Mouse (Mus musculus) liver, adult 2 months (tissue): ENCODE results near the gene Ino80d. TPM values are rescaled to one million over a fixed set of nuclear protein-coding genes. Genes with fewer than 3 reads are reported as not detected.

Experiments used
- DNase-seq: peaks from one replicate; pipeline ENCODE4 v3.0.0-alpha.2; 2011; ENCODE audit warnings: low read depth, low spot score; ENCODE audit errors: extremely low read depth
- H3K27ac ChIP-seq: fragments of 200-500 bp; replicated peaks from 2 replicates; pipeline ENCODE4 v1.5.1; 2012; ENCODE audit warnings: low read depth, mild to moderate bottlenecking, control low read depth, inconsistent platforms, low read length; ENCODE audit not compliant: insufficient read depth
- H3K27me3 ChIP-seq: fragments of 200-500 bp; 2 replicates; pipeline ENCODE4 v1.6.1; 2012; ENCODE audit warnings: mild to moderate bottlenecking, moderate library complexity, low read length, inconsistent platforms; ENCODE audit not compliant: control insufficient read depth, insufficient read depth
- H3K36me3 ChIP-seq: fragments of 200-500 bp; 2 replicates; pipeline ENCODE4 v1.6.1; 2012; ENCODE audit warnings: low read length, inconsistent platforms; ENCODE audit not compliant: control insufficient read depth, insufficient read depth
- H3K4me1 ChIP-seq: fragments of 200-500 bp; 2 replicates; pipeline ENCODE4 v1.6.1; 2011; ENCODE audit warnings: low read length; ENCODE audit not compliant: control insufficient read depth, insufficient read depth
- H3K4me3 ChIP-seq: fragments of 200-500 bp; 2 replicates; pipeline ENCODE4 v1.5.1; 2011; ENCODE audit warnings: low read depth, mild to moderate bottlenecking, control low read depth, low read length, moderate library complexity; ENCODE audit not compliant: insufficient read depth
- H3K79me2 ChIP-seq: fragments of 200-500 bp; 2 replicates; pipeline ENCODE4 v1.6.1; 2012; ENCODE audit warnings: inconsistent platforms, mild to moderate bottlenecking, low read length, moderate library complexity; ENCODE audit not compliant: control insufficient read depth, insufficient read depth
- H3K9ac ChIP-seq: fragments of 200-500 bp; 2 replicates; pipeline ENCODE4 v1.6.1; 2012; ENCODE audit warnings: low read depth, mild to moderate bottlenecking, control low read depth, inconsistent platforms, low read length
- CTCF ChIP-seq: fragments of 200-500 bp; IDR thresholded peaks from 2 replicates; pipeline ENCODE4 v1.5.1; 2011; ENCODE audit warnings: low read depth, low read length, control low read depth
- POLR2A ChIP-seq: fragments of 200-500 bp; IDR thresholded peaks from 2 replicates; pipeline ENCODE4 v1.6.1; 2011; ENCODE audit warnings: low read length, control low read depth; ENCODE audit not compliant: insufficient read depth; ENCODE audit errors: extremely low read depth
- WGBS: fragments of 180-500 bp; shearing (Covaris S2); methylation state at CpG from one replicate; pipeline ENCODE4 v1.1.7; 2018; 5-methylcytosine and 5-hydroxymethylcytosine counted together
- polyA plus RNA-seq: library from polyadenylated mRNA; depleted of rRNA; stranded (reverse); fragments of >200 nt; gene quantifications from 2 replicates; pipeline ENCODE4 v1.2.3, GENCODE M21; 2012
- total RNA-seq: library from RNA; depleted of rRNA; stranded (reverse); fragments of >200 nt; gene quantifications from 2 replicates; pipeline ENCODE4 v1.2.3, GENCODE M21; 2014

Ino80d gene
- total and polyA plus RNA-seq, 2 experiments: 5.2 to 5.3 TPM

- 49% methylated on average over 6 of the region's 6 CpGs for WGBS
Observed at GRCm38 (mm10) chr1:63122005-63122404, 7.5 kb upstream of the Ino80d start.

DNA sequence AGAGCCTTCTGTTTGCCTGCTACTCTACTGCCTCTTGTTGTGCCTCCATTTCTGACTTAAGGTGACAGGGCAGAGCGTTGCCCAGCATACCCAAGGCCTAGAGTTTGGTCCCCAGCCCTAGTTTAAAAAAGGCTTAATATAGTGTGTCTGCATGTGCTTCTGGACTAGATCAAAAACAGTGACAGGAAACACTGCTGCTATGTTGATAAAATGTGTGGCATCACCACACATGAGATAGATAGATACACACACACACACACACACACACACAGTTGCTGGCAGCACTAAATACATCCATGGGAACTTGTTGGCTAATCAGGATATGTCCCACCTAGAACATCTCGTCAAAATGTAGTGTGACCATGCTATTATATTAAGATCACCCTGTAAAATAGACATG is 5.9 kb upstream of the Ino80d start:
- 99% methylated on average over 2 of the region's 2 CpGs for WGBS
- Histone ChIP-seq H3K4me3 (no peak overlapping the region), H3K79me2 (peaks cover 12% of the 10 kb centered on the region; the same call in 1 of the 2 replicates), H3K9ac (no peak overlapping the region), H3K4me1 (peaks cover 10% of the 10 kb centered on the region; the same call in 1 of the 2 replicates), H3K27ac (no peak overlapping the region), H3K27me3 (no peaks in the 10 kb centered on the region), H3K36me3 (peaks cover 38% of the 10 kb centered on the region)
- DNase-seq: no peak
- TF ChIP-seq CTCF (no peak), POLR2A (no peak)

More at GRCm38 (mm10) chr1:63122005-63122404, 7.5 kb upstream of the Ino80d start:
- DNase-seq: no peak
- no peak overlapping the region for H3K27ac ChIP-seq
- H3K9ac ChIP-seq: no peak overlapping the region
- TF ChIP-seq POLR2A: no peak
- no peak for TF ChIP-seq CTCF
- no peak overlapping the region for H3K4me3 ChIP-seq
- no peaks in the 10 kb centered on the region for H3K27me3 ChIP-seq
- H3K4me1 ChIP-seq: peaks cover 10% of the 10 kb centered on the region; the same call in 1 of the 2 replicates
- H3K79me2 ChIP-seq: peaks cover 7% of the 10 kb centered on the region; the same call in 1 of the 2 replicates
- H3K36me3 ChIP-seq: peaks cover 38% of the 10 kb centered on the region

- H3K4me1 ChIP-seq: peaks cover 10% of the 10 kb centered on the region; the same call in 1 of the 2 replicates
- peaks cover 12% of the 10 kb centered on the region; the same call in 1 of the 2 replicates for H3K79me2 ChIP-seq
- no peak for DNase-seq
- no peak overlapping the region for H3K9ac ChIP-seq
- 88% methylated on average over 4 of the region's 4 CpGs for WGBS
- no peak overlapping the region for H3K27ac ChIP-seq
- TF ChIP-seq POLR2A: no peak
- no peak for TF ChIP-seq CTCF
- no peak overlapping the region for H3K4me3 ChIP-seq
- H3K36me3 ChIP-seq: peaks cover 38% of the 10 kb centered on the region
- H3K27me3 ChIP-seq: no peaks in the 10 kb centered on the region
Observed at GRCm38 (mm10) chr1:63119675-63120074, 5.2 kb upstream of the Ino80d start.

DNA sequence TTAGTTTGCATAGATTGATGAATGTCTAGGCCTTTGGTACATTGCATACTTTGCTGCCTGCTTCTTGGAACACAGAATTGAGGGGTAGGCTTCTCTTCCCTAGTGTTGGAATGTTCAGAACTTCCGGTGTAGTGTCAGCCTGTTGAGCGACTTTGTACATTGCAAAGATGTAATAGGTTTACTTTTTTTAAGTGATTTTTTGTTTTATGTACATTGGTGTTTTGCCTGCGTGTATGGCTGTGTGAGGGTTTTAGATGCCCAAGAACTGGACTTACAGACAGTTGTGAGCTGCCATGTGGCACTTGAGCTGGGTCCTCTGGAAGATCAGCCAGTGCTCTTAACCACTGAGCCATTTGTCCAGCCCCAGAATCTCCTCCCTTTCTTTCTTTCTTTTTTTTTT is 1.1 kb upstream of the Ino80d start:
- WGBS: 3% methylated on average over 3 of the region's 3 CpGs
- Histone ChIP-seq H3K9ac (no peak overlapping the region; the same call in 1 of the 2 replicates), H3K79me2 (peaks cover 22% of the 10 kb centered on the region; the same call in 1 of the 2 replicates), H3K27ac (no peak overlapping the region), H3K4me3 (peak overlapping the region; percentile 90), H3K36me3 (peaks cover 21% of the 10 kb centered on the region), H3K27me3 (no peaks in the 10 kb centered on the region), H3K4me1 (peaks cover 5% of the 10 kb centered on the region)
- DNase-seq: peak; percentile 40
- TF ChIP-seq CTCF (no peak), POLR2A (no peak)

DNA sequence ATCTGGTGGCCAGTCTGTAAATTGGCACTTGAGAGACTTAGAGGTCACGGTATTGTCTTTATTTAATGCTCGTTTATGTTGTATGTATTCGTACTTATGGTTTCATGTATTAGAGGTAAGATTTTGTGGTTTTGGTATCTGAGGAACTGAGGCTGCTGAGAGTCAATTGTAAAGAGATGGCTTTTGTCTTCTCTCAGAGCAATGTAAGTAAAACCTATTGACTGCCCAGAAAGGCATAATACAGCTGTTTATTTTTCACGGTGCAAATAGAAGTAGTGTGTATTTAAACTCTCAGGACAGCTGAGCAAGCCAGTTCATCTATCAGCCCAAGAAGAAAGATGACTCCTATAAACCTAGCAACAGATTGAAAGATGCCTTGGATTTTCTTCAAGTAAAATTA is 629 bp upstream of the Ino80d start:
- Histone ChIP-seq H3K4me3 (peak overlapping the region; percentile 90; the same call in 1 of the 2 replicates), H3K27ac (no peak overlapping the region), H3K27me3 (no peaks in the 10 kb centered on the region), H3K36me3 (peaks cover 18% of the 10 kb centered on the region), H3K9ac (no peak overlapping the region), H3K79me2 (peaks cover 25% of the 10 kb centered on the region; the same call in 1 of the 2 replicates), H3K4me1 (peaks cover 5% of the 10 kb centered on the region)
- peak; percentile 56 for DNase-seq
- TF ChIP-seq CTCF: no peak
- no peak for TF ChIP-seq POLR2A
- 2% methylated on average over 4 of the region's 4 CpGs for WGBS

DNA sequence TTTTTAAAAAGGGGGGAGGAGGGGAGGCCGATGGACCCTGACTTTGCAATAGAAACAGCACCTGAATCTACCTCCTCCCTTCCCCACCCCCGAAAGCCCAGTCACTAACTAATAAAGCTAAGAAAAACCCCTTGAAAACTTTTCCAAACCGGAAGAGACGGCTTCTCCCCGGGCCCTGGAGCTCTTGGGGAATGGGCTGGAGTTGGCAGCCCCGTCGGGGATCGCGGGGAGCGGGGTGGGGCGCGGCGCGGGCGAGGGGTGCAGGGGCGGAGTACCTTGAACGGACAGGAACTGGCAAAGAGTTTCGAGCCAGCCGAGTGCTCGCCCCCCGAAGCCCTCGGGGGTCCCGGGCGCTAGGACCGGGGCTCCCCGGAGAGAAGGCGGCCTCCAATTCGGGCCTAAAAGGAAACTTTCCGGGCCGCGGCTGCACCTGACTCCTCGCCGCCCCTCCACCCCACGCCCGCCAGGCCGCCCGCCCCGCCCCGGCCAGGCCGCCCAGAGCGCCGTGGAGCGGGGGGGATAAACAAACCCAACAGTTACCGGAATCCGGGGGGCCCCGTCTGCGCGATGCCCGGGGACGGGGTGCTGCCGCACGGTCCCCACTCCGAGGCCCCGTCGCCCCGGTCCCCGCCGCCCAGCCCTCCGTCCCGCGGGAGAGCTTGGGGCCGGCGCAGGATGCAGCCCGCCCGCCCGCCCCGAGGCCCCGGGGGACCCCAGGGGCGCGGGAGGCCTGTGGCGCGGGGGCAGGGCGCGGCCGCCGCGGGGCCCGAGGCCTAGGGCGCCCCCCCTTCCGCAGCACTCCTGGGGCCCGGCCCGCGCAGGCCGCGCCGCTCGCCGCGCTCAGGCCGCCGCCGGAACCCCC is 962 bp downstream of the Ino80d start:
- peaks cover 6% of the 10 kb centered on the region for H3K4me1 ChIP-seq
- peak overlapping the region; percentile 80 for H3K27ac ChIP-seq
- H3K79me2 ChIP-seq: peaks cover 34% of the 10 kb centered on the region; the same call in 1 of the 2 replicates
- 1% methylated on average over 81 of the region's 92 CpGs for WGBS
- H3K4me3 ChIP-seq: peak overlapping the region; percentile 90
- TF ChIP-seq POLR2A: no peak
- TF ChIP-seq CTCF: no peak
- DNase-seq: no peak
- H3K9ac ChIP-seq: peak overlapping the region; percentile 99
- H3K36me3 ChIP-seq: peaks cover 5% of the 10 kb centered on the region
- no peaks in the 10 kb centered on the region for H3K27me3 ChIP-seq
